Mouse (Mus musculus): ENCODE measurements around the gene Olfr1200. TPM values are rescaled to one million over a fixed set of nuclear protein-coding genes. Genes with fewer than 3 reads are reported as not detected.

Olfr1200 gene
- total RNA-seq (2021), result not detected
- long read RNA-seq, experiment 1, result 0 reads
- long read RNA-seq, experiment 2, result 0 reads

- DNase-seq, result no peak
- intact Hi-C loops (cut with DNase I), result no loop called here
These were observed at the start of gene Olfr1200 for GRCm38 (mm10) chr2:88770388-88770787. Olfr1200 (minus strand) TSS chr2:88770488.

- DNase-seq, result no peak
- intact Hi-C loops (cut with DNase I), result no loop called here
These were observed 43.9 kb upstream of the Olfr1200 start, which contains the start of gene Olfr1202 for GRCm38 (mm10) chr2:88814196-88814595. Olfr1202 (plus strand) TSS chr2:88814496.

GRCm38 (mm10) chr2:88792736-88793135 is 22.4 kb upstream of the Olfr1200 start, which contains the start of gene Olfr1201:
Olfr1201 (plus strand) TSS chr2:88793036.
- no peak for DNase-seq
- intact Hi-C loops (cut with DNase I), result no loop called here

- intact Hi-C loops (cut with DNase I), result no loop called here
- DNase-seq, result no peak
These were observed 9.9 kb downstream of the Olfr1200 start, which contains the start of gene Olfr1199 for GRCm38 (mm10) chr2:88760369-88760768. Olfr1199 (minus strand) TSS chr2:88760469.

- no peak for DNase-seq
- intact Hi-C loops (cut with DNase I), result no loop called here
These were observed 19.0 kb downstream of the Olfr1200 start, which contains the start of gene Olfr1198 for GRCm38 (mm10) chr2:88751270-88751669. Olfr1198 (minus strand) TSS chr2:88751370.

GRCm38 (mm10) chr2:88743379-88743778 is 26.9 kb downstream of the Olfr1200 start:
- no peak for DNase-seq

GRCm38 (mm10) chr2:88732266-88732665 is 38.0 kb downstream of the Olfr1200 start, which contains the start of gene Olfr1197:
Olfr1197 (minus strand) TSS chr2:88732366.
- intact Hi-C loops (cut with DNase I), result no loop called here
- no peak for DNase-seq

More at GRCm38 (mm10) chr2:88743379-88743778, 26.9 kb downstream of the Olfr1200 start:
- intact Hi-C loops (cut with DNase I), result no loop called here

Other genes with a start within 250 kb of the Olfr1200 start
- not detected for gene Olfr1188, start 213.6 kb downstream of the Olfr1200 start, total RNA-seq (2021)
- gene Olfr1189, start 184.0 kb downstream of the Olfr1200 start, total RNA-seq (2021), result not detected
- not detected for gene Olfr1191-ps1, start 129.9 kb downstream of the Olfr1200 start, total RNA-seq (2021)
- gene Olfr1192-ps1, start 122.0 kb downstream of the Olfr1200 start, total RNA-seq (2021), result not detected
- not detected for gene Olfr1193, start 94.9 kb downstream of the Olfr1200 start, total RNA-seq (2021)
- not detected for gene Olfr1195, start 81.3 kb downstream of the Olfr1200 start, total RNA-seq (2021)
- not detected for gene Olfr1196, start 65.9 kb downstream of the Olfr1200 start, total RNA-seq (2021)
- not detected for gene Olfr1197, start 38.1 kb downstream of the Olfr1200 start, total RNA-seq (2021)
- gene Olfr1198, start 19.1 kb downstream of the Olfr1200 start, total RNA-seq (2021), result not detected
- gene Olfr1199, start 10.0 kb downstream of the Olfr1200 start, total RNA-seq (2021), result not detected
- gene Olfr1201, start 22.5 kb upstream of the Olfr1200 start, total RNA-seq (2021), result not detected
- gene Olfr1202, start 44.0 kb upstream of the Olfr1200 start, total RNA-seq (2021), result not detected
- gene Olfr1205, start 59.2 kb upstream of the Olfr1200 start, total RNA-seq (2021), result not detected
- not detected for gene Olfr1204, start 78.8 kb upstream of the Olfr1200 start, total RNA-seq (2021)
- not detected for gene Olfr1206, start 92.7 kb upstream of the Olfr1200 start, total RNA-seq (2021)
- not detected for gene Olfr1208, start 131.8 kb upstream of the Olfr1200 start, total RNA-seq (2021)
- not detected for gene Olfr1209, start 144.7 kb upstream of the Olfr1200 start, total RNA-seq (2021)
- not detected for gene Olfr1211, start 167.6 kb upstream of the Olfr1200 start, total RNA-seq (2021)
- not detected for gene Olfr1212, start 183.5 kb upstream of the Olfr1200 start, total RNA-seq (2021)
- not detected for gene Gm13762, start 209.8 kb upstream of the Olfr1200 start, total RNA-seq (2021)
- not detected for gene Olfr1214, start 222.2 kb upstream of the Olfr1200 start, total RNA-seq (2021)
- gene Olfr1215, start 236.5 kb upstream of the Olfr1200 start, total RNA-seq (2021), result not detected
- gene Olfr1216, start 247.9 kb upstream of the Olfr1200 start, total RNA-seq (2021), result not detected